Mouse (Mus musculus): ENCODE data around the gene Tmem72. TPM values are rescaled to one million over a fixed set of nuclear protein-coding genes. Genes with fewer than 3 reads are reported as not detected.

The Tmem72 gene
- polyA plus RNA-seq, 1 experiment from 2014 or later: not detected

DNA sequence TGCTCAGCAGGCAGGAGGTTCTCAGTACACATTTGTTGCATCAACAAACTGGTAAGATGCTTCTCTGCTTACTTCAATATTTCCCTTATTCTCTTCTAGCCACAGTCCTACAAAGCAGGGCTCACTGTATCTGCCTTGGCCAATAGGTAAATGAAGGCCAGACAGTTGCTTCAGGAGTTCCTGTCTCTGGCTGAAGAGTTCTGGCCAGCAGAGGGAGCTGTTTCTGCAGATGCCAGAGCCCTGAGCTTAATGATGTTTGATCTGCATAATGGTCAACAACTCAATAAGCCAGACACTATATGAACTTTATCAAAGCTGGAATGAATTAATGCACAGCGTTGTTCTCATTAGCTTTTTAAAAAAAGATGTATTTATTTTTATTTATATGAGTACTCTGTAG lies 84.6 kb downstream of the Tmem72 start:
- no peak overlapping the region for H3K9ac ChIP-seq (ENCODE audit: low read depth, low read length)
- H3K9me3 ChIP-seq (ENCODE audit: control insufficient read depth): no peaks in the 10 kb centered on the region
- 49% methylated on average over 1 of the region's 1 CpGs for WGBS
- H3K27me3 ChIP-seq (replicated peaks; ENCODE audit: control insufficient read depth, insufficient read depth, low read length): no peaks in the 10 kb centered on the region
- no peak for ATAC-seq
- H3K4me1 ChIP-seq (replicated peaks; ENCODE audit: control insufficient read depth, insufficient read depth, low read length): peaks cover 9% of the 10 kb centered on the region; the same call in 1 of the 2 replicates
- peak; percentile 92 for TF ChIP-seq CTCF (IDR thresholded peaks at IDR 0.05; ENCODE audit: low read depth)
- H3K27ac ChIP-seq (ENCODE audit: low read depth, low read length): no peak overlapping the region
- no peaks in the 10 kb centered on the region for H3K36me3 ChIP-seq (ENCODE audit: control insufficient read depth, insufficient read depth)
- H3K4me3 ChIP-seq (ENCODE audit: low read depth, low read length): no peak overlapping the region
- no peak overlapping the region for H3K4me2 ChIP-seq (replicated peaks; ENCODE audit: low read depth)

DNA sequence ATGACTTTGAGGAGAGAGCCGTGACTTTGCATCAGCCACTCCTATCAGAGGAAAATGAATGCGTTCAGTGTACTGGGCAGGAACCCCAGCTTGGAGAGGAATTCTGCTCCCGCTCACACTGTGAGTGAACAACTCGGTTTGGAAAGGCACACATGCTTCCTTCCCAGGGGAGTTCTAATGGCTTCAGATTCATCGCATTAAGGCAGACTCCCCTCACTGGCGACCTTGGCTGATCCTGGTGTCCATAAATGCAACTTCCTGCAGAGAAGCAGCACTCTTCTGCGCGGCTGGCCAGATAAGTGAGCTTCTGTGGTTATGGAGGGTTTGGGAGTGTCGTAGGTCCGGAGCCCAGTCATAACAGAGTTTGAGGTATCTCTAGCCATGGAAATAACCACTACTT lies 86.9 kb downstream of the Tmem72 start:
- H3K27me3 ChIP-seq (replicated peaks; ENCODE audit: control insufficient read depth, insufficient read depth, low read length): no peaks in the 10 kb centered on the region
- H3K9ac ChIP-seq (ENCODE audit: low read depth, low read length): no peak overlapping the region
- no peak overlapping the region for H3K4me3 ChIP-seq (ENCODE audit: low read depth, low read length)
- ATAC-seq: no peak
- TF ChIP-seq CTCF (IDR thresholded peaks at IDR 0.05; ENCODE audit: low read depth): no peak
- 91% methylated on average over 10 of the region's 10 CpGs for WGBS
- H3K4me1 ChIP-seq (replicated peaks; ENCODE audit: control insufficient read depth, insufficient read depth, low read length): peaks cover 5% of the 10 kb centered on the region; the same call in 1 of the 2 replicates
- H3K4me2 ChIP-seq (replicated peaks; ENCODE audit: low read depth): no peak overlapping the region
- no peak overlapping the region for H3K27ac ChIP-seq (ENCODE audit: low read depth, low read length)
- H3K36me3 ChIP-seq (ENCODE audit: control insufficient read depth, insufficient read depth): peaks cover 9% of the 10 kb centered on the region; the same call in 1 of the 2 replicates
- H3K9me3 ChIP-seq (ENCODE audit: control insufficient read depth): no peaks in the 10 kb centered on the region

Small RNAs within 50 kb of the gene (microRNA-seq; reads per million reads assigned to microRNA genes)
- 0.82 reads per million for gene Mir7043

Other genes starting within 250 kb of the Tmem72 start
- not detected in 2 replicates for gene Olfr211, start 227.8 kb downstream of the Tmem72 start, polyA plus RNA-seq (2015; fragmentation: Nextera tagmentation; extraction: Ambion mirVana)
- gene Olfr212, start 210.4 kb downstream of the Tmem72 start, polyA plus RNA-seq (2015; fragmentation: Nextera tagmentation; extraction: Ambion mirVana): 0.05 TPM in 1 of 2 replicates, not detected in the other
- not detected in 2 replicates for gene Olfr213, start 178.5 kb downstream of the Tmem72 start, polyA plus RNA-seq (2015; fragmentation: Nextera tagmentation; extraction: Ambion mirVana)
- gene Gm5580, start 165.8 kb downstream of the Tmem72 start, polyA plus RNA-seq (2015; fragmentation: Nextera tagmentation; extraction: Ambion mirVana): 0.24 and 0.35 TPM in 2 replicates
- gene Olfr214, start 162.7 kb downstream of the Tmem72 start, polyA plus RNA-seq (2015; fragmentation: Nextera tagmentation; extraction: Ambion mirVana): not detected in 2 replicates
- gene Olfr215, start 132.7 kb downstream of the Tmem72 start, polyA plus RNA-seq (2015; fragmentation: Nextera tagmentation; extraction: Ambion mirVana): not detected in 2 replicates
- 41.8 and 43.3 TPM in 2 replicates for gene Zfp422, start 87.9 kb downstream of the Tmem72 start, polyA plus RNA-seq (2015; fragmentation: Nextera tagmentation; extraction: Ambion mirVana)
- 11.2 and 13.0 TPM in 2 replicates for gene Depp1, start 66.3 kb downstream of the Tmem72 start, polyA plus RNA-seq (2015; fragmentation: Nextera tagmentation; extraction: Ambion mirVana)
- gene Rassf4, start 43.0 kb downstream of the Tmem72 start, polyA plus RNA-seq (2015; fragmentation: Nextera tagmentation; extraction: Ambion mirVana): 6.4 and 6.7 TPM in 2 replicates